Mouse (Mus musculus) monocyte, adult 2 months (primary cell): ENCODE results near the gene Disc1.

ENCODE experiments used
- DNase-seq, 2 experiments: peaks; one replicate each; pipeline ENCODE4 v3.0.0; 2022; ENCODE audit warnings: low spot score in 2 of 2, low read depth in 1 of 2

Gene Disc1

DNA sequence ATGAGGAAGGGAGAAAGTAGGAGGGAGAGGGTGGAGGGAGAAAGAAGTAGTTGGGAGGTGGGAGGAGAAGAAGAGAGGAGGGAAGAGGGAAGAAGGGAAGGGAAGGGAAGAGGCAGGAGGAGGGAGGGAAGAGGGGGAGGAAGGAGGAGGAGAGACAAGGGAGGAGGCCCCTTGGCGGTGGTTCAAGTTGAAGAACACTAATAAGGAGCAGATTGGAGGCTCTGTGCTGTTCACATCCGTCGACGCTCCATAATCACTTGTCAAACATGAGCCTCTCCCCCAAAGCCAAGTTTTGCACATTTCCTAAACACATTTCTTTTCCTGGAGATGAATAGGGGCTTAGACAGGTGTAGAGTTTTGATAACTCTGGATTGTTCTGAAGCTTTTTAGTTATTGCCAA lies 245.3 kb downstream of the Disc1 start:
- DNase-seq, result no peak

DNA sequence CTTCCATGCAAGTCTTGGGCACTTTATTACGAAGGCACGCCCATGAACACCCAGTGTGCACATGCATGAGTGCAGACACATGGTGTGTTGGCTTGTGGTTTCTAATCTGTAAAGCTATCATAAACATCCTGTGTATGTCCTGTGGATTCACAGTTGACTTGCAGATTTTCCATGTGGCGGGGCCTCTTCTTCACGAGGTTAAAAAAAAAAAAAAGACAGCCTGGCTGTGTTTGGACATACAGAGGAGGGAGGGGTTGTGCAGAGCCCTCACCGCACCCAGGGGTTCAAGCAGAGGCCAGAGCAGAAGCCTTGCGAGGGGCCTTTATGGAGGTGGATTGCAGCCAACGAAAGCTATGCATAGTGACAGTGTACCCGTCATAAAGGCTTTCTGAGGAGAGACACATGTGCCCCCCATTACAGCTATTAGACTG lies 248.0 kb downstream of the Disc1 start:
- DNase-seq, result no peak

DNA sequence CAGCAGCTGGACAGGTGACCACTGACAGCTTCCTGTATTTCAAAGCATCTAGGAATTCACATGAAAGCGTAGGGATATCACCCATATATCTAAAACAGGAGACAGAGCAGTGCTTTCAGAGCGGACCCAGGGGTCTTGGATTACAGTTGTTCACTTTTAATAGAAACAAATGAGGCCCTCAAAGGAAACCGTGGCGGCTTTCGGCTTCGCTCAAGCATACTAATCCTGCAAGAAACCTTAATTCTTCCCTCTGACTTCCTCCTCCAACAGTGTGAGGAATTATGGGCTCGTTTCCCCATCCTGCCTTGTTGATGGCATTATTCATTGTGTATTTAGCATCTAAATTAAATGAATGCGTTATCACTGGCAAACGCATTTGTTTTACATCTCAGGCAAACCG lies 252.7 kb downstream of the Disc1 start:
- DNase-seq, result no peak

DNA sequence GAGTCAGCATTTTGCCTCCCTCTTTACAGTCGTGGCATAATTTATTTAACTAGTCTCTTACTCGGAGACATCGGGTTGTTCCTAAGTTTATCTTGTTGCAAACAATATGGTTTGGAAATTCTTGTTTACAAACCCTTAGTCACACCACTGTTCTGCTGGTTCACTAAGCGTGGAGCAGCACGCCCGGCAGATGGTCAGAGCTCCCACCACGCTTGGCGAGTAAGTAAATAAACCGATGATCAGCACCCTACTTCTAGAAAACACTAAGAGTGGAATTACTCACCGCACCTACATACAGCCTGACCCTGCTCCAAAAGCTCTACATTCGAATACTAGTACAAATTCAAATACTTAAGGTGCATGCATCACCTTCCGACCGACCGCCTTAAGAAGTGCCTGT lies 256.0 kb downstream of the Disc1 start:
- DNase-seq, result no peak
